Mouse (Mus musculus): ENCODE data around the gene Ctbp1. TPM values are rescaled to one million over a fixed set of nuclear protein-coding genes. Genes with fewer than 3 reads are reported as not detected.

Ctbp1 gene
- polyA plus RNA-seq (2014; fragmentation: Illumina TruSeq; extraction: RNeasy Lipid Tissue Mini Kit (QIAGEN cat#74804)), result 38.4 TPM

DNA sequence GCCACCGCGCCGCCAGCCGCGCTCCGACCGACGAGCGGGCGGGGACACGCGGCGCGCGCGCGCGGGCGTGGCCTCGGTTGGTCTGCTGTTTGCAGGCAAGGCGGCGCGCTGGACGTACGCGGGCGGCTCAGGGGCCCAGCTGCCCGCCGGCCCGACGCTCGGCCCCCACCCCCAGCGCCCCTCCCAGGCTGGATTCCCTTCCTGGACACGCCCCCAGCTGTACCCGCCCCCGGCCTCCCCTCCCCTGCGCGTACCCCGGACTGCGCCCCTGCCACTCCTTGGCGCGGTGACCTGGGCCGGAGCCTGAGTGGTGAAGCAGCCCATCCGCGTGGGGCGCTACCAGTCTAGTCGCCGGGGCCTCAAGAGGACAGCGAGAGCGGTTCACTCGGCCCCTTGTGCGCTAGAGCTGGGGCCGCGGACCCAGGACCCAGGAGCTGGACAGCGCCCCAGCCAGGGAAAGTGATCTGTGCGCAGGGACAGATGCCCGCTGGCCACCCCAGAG is at the start of gene Ctbp1:
Gene Ctbp1 (minus strand): TSS at position 42 of the 502 bp plus-strand sequence.

DNA sequence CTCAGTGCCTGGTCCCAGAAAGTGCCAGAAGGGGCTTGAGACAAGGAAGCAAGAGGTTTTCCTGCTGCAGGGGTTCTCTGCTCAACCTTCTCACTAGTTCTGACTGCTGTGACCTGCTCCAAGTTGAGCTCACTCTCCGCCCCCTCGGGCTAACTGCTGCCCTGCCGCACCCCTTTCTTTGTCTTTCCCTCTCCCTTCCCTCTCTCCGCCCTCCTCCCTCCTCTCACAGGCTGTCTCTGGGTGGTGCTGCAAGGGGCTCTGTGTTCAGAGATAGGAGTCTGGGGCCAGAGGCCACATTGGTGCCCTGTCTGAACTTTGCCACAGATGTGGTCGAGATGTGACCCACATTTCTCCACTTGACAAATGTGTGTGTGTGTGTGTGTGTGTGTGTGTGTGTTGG is 56.7 kb downstream of the Ctbp1 start, which contains the start of gene Spon2:
Gene Spon2 (minus strand): TSS at position 375 of the 400 bp plus-strand sequence.

Other genes with a start within 250 kb of the Ctbp1 start
- 0.14 TPM for gene Slc5a1, start 170.8 kb downstream of the Ctbp1 start, polyA plus RNA-seq (2014; fragmentation: Illumina TruSeq; extraction: RNeasy Lipid Tissue Mini Kit (QIAGEN cat#74804))
- 0.48 TPM for gene Spon2, start 56.5 kb downstream of the Ctbp1 start, polyA plus RNA-seq (2014; fragmentation: Illumina TruSeq; extraction: RNeasy Lipid Tissue Mini Kit (QIAGEN cat#74804))
- gene Maea, start 60.5 kb upstream of the Ctbp1 start, polyA plus RNA-seq (2014; fragmentation: Illumina TruSeq; extraction: RNeasy Lipid Tissue Mini Kit (QIAGEN cat#74804)), result 50.1 TPM
- gene Uvssa, start 103.6 kb upstream of the Ctbp1 start, polyA plus RNA-seq (2014; fragmentation: Illumina TruSeq; extraction: RNeasy Lipid Tissue Mini Kit (QIAGEN cat#74804)), result 15.2 TPM
- not detected for gene Nkx1-1, start 159.0 kb upstream of the Ctbp1 start, polyA plus RNA-seq (2014; fragmentation: Illumina TruSeq; extraction: RNeasy Lipid Tissue Mini Kit (QIAGEN cat#74804))

Measured in ovary, adult 10 weeks (tissue).